Mouse (Mus musculus): ENCODE measurements around the gene Pgpep1l.

GRCm38 (mm10) chr7:68227621-68228020 lies 36.4 kb downstream of the Pgpep1l start:
- TF ChIP-seq CTCF (IDR thresholded peaks at IDR 0.05; ENCODE audit: low read depth) = no peak
- TF ChIP-seq EP300 (IDR thresholded peaks at IDR 0.05; ENCODE audit: low read depth) = no peak

Data from heart, postnatal 0 days (tissue).